Mouse (Mus musculus) E14TG2a.4 (cell line): ENCODE data around the gene Gm20388.

Experiments
- CTCF ChIP-seq: conservative IDR thresholded peaks from 2 replicates; pipeline ENCODE4 v1.5.1; 2014; ENCODE audit warnings: low read length
- NANOG ChIP-seq: IDR thresholded peaks from 2 replicates; pipeline ENCODE4 v1.6.1; 2014; ENCODE audit warnings: borderline replicate concordance, low read length, mixed read lengths
- POU5F1 ChIP-seq: IDR thresholded peaks from 2 replicates; pipeline ENCODE4 v1.6.1; 2014; ENCODE audit warnings: low read length, borderline replicate concordance

DNA sequence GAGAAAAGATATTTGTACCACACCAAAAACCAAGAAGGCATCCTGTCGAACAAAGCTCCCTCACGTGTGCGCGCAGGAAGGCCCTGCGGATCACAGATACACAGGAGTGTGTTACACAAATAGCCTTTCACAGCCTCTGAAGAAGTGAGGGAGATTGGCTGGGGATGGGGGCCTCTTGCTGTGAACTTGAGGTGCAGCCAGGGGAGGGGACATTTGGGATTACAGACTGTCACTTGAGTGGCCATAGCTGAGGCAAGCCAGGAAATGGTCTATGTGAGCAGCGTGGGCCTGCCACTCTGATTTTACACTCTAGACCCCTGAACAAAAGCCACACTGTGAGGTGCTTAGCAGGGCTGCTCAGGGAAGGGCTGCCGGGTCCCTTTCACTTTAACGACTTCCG is 1601.1 kb downstream of the Gm20388 start:
- no peak for TF ChIP-seq CTCF
- TF ChIP-seq POU5F1: no peak
- no peak for TF ChIP-seq NANOG
